Mouse (Mus musculus) ES-Bruce4 (cell line): ENCODE results near the gene Syngr3. TPM values are rescaled to one million over a fixed set of nuclear protein-coding genes. Genes with fewer than 3 reads are reported as not detected.

Experiments
- H3K27ac ChIP-seq: 2 replicates; pipeline ENCODE4 v1.5.1; 2012; ENCODE audit warnings: low read length, inconsistent platforms; ENCODE audit not compliant: insufficient read depth
- H3K27me3 ChIP-seq: 2 replicates; pipeline ENCODE4 v1.6.1; 2012; ENCODE audit warnings: mild to moderate bottlenecking, low read length, inconsistent platforms; ENCODE audit not compliant: control insufficient read depth, poor library complexity, insufficient read depth, severe bottlenecking
- H3K36me3 ChIP-seq: 2 replicates; pipeline ENCODE4 v1.6.1; 2012; ENCODE audit warnings: inconsistent platforms, mild to moderate bottlenecking, low read length, moderate library complexity; ENCODE audit not compliant: control insufficient read depth, poor library complexity, insufficient read depth, severe bottlenecking
- H3K4me1 ChIP-seq: one replicate; pipeline ENCODE4 v1.8.1; 2011; ENCODE audit warnings: low read length; ENCODE audit not compliant: control insufficient read depth, insufficient read depth
- H3K4me3 ChIP-seq: 2 replicates; pipeline ENCODE4 v1.5.1; 2011; ENCODE audit warnings: low read depth, mild to moderate bottlenecking, low read length
- H3K9ac ChIP-seq: 2 replicates; pipeline ENCODE4 v1.6.1; 2012; ENCODE audit warnings: low read depth, mild to moderate bottlenecking, inconsistent platforms; ENCODE audit not compliant: poor library complexity, severe bottlenecking
- H3K9me3 ChIP-seq: replicated peaks from 2 replicates; pipeline ENCODE4 v1.6.1; 2012; ENCODE audit warnings: mild to moderate bottlenecking, low read length, inconsistent platforms; ENCODE audit not compliant: control insufficient read depth, poor library complexity, insufficient read depth, severe bottlenecking
- CTCF ChIP-seq: IDR thresholded peaks from one replicate; pipeline ENCODE4 v1.8.1; 2011; ENCODE audit warnings: low read depth, low read length
- EP300 ChIP-seq: IDR thresholded peaks from 2 replicates; pipeline ENCODE4 v1.6.1; 2011; ENCODE audit warnings: low read depth, low read length; ENCODE audit not compliant: insufficient read depth
- POLR2A ChIP-seq: IDR thresholded peaks from one replicate; pipeline ENCODE4 v1.8.1; 2011; ENCODE audit warnings: low read length; ENCODE audit not compliant: insufficient read depth
- polyA plus RNA-seq: library from polyadenylated mRNA; stranded (reverse); fragments of >200 nt; gene quantifications from 2 replicates; pipeline ENCODE4 v1.2.4, GENCODE M21; 2011; ENCODE audit warnings: low read depth; ENCODE audit not compliant: missing spikeins, insufficient read depth, insufficient read length

The Syngr3 gene
- polyA plus RNA-seq, 1 experiment = 8.9 TPM

DNA sequence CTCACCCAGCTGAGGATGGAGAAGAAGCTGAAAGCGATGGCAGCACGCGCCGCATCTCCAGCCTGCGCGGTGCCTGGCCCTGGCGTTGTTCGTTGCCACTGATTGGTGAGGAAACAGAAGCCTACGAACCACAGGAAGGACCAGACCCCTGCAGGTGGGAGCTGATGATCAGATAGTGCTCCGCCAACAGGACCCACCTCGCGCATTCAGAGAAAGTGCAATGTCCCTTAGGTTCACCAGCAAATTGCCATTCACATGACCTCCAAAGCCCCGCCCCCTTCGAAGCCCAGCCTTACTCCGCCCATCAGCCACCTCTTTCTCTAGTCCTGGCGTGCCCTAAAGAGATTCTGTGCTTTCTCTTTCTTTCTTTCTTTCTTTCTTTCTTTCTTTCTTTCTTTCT lies 3.2 kb downstream of the Syngr3 start:
- Histone ChIP-seq H3K36me3 (no peaks in the 10 kb centered on the region), H3K4me1 (no peaks in the 10 kb centered on the region), H3K4me3 (peak overlapping the region; percentile 74), H3K27ac (no peak overlapping the region), H3K9ac (peak overlapping the region; percentile 22), H3K9me3 (no peaks in the 10 kb centered on the region), H3K27me3 (no peaks in the 10 kb centered on the region)
- TF ChIP-seq POLR2A (peak; percentile 67), CTCF (no peak)

DNA sequence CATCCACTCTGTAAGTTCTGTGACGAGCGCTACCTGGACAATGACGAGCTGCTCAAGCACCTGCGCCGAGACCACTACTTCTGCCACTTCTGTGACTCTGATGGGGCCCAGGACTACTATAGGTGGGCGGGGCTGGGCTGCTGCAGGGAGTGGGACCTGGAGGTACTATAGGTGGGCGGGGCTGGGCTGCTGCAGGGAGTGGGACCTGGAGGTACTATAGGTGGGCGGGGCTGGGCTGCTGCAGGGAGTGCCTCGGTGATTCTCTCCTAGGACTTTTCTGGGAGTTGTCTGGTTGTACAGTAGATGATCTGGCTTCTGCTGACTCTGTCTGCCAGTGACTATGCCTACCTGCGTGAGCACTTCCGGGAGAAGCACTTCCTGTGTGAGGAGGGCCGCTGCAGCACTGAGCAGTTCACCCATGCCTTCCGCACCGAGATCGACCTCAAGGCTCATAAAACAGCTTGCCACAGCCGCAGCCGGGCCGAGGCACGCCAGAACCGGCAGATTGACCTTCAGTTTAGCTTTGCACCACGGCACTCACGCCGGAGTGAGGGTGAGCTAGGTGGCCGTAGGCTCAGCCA lies 12.2 kb downstream of the Syngr3 start:
- Histone ChIP-seq H3K27ac (no peak overlapping the region), H3K4me1 (peaks cover 4% of the 10 kb centered on the region), H3K9ac (no peak overlapping the region), H3K36me3 (peaks cover 42% of the 10 kb centered on the region), H3K4me3 (no peak overlapping the region), H3K9me3 (no peaks in the 10 kb centered on the region), H3K27me3 (no peaks in the 10 kb centered on the region)
- TF ChIP-seq EP300 (no peak), POLR2A (no peak), CTCF (no peak)

GRCm38 (mm10) chr17:24676877-24677276 lies 12.9 kb downstream of the Syngr3 start:
- no peaks in the 10 kb centered on the region for H3K9me3 ChIP-seq
- no peaks in the 10 kb centered on the region for H3K27me3 ChIP-seq
- H3K36me3 ChIP-seq = peaks cover 42% of the 10 kb centered on the region
- no peak overlapping the region for H3K9ac ChIP-seq
- H3K4me3 ChIP-seq = no peak overlapping the region
- peaks cover 4% of the 10 kb centered on the region for H3K4me1 ChIP-seq
- no peak overlapping the region for H3K27ac ChIP-seq
- TF ChIP-seq EP300 = no peak

- Histone ChIP-seq H3K4me3 (no peak overlapping the region), H3K9me3 (no peaks in the 10 kb centered on the region), H3K4me1 (peaks cover 4% of the 10 kb centered on the region), H3K27ac (no peak overlapping the region), H3K27me3 (no peaks in the 10 kb centered on the region), H3K36me3 (peaks cover 40% of the 10 kb centered on the region), H3K9ac (no peak overlapping the region)
- TF ChIP-seq CTCF (peak; percentile 64), POLR2A (no peak)
Observed at GRCm38 (mm10) chr17:24676187-24676586, 13.6 kb downstream of the Syngr3 start.

DNA sequence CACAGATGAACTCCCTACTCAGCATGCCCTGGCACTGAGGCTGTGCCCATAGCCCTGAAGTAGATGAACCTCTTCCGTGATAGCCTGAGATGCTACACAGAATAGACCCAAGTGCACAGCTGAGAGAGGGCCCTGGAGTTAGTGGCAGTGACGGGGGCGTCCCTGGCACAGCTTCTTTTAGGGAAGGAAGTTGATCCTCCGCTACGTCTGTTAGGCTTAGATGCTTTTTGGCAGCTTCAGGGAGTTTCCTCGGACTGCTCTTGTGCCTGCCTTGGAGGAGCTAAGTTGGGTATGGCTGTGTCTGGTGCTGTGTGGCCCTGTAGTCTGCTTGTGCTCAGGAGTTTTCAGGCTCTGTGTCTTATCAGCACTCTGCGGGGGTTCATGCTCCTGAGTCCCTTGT lies 15.5 kb downstream of the Syngr3 start:
- H3K4me1 ChIP-seq = peaks cover 6% of the 10 kb centered on the region
- no peaks in the 10 kb centered on the region for H3K9me3 ChIP-seq
- no peak overlapping the region for H3K27ac ChIP-seq
- H3K27me3 ChIP-seq = no peaks in the 10 kb centered on the region
- no peak overlapping the region for H3K4me3 ChIP-seq
- H3K36me3 ChIP-seq = peaks cover 21% of the 10 kb centered on the region
- TF ChIP-seq EP300 (no peak), POLR2A (no peak), CTCF (no peak)
- no peak overlapping the region for H3K9ac ChIP-seq

DNA sequence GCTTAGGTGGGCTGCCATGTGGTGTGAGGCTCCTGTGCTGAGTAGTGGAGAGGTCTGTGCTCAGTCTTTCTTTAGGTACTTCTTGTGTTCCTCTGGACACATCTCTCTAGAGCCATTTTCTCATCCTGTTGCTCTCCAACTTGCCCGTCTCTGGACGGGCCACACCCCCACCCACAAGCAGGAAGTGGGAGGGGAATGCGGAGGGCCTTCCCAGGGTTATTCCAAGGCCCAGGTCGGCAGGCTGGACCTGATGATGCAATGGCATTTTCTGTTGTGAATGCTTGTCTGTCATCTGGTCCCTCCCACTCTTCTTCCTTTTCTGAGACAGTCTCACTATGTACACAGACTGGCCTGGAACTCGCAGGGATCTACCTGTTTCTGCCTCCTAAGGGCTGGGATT lies 17.6 kb downstream of the Syngr3 start:
- no peak overlapping the region for H3K27ac ChIP-seq
- 0 out of 2 replicates have a peak overlapping the region, but pooled peaks have one; percentile 1 for H3K9ac ChIP-seq
- peaks cover 2% of the 10 kb centered on the region for H3K4me1 ChIP-seq
- peak overlapping the region; percentile 24 for H3K4me3 ChIP-seq
- H3K9me3 ChIP-seq = no peaks in the 10 kb centered on the region
- H3K27me3 ChIP-seq = no peaks in the 10 kb centered on the region
- TF ChIP-seq POLR2A = no peak
- no peak for TF ChIP-seq CTCF
- no peak for TF ChIP-seq EP300
- 0 out of 2 replicates have a peak, but pooled peaks cover 5% of the 10 kb centered on the region for H3K36me3 ChIP-seq
